Mouse (Mus musculus): Measurements from ENCODE around the gene Zc3h10. TPM values are rescaled to one million over a fixed set of nuclear protein-coding genes. Genes with fewer than 3 reads are reported as not detected.

Zc3h10 gene
- polyA plus RNA-seq, 1 experiment from 2014 or later = 8.0 TPM

DNA sequence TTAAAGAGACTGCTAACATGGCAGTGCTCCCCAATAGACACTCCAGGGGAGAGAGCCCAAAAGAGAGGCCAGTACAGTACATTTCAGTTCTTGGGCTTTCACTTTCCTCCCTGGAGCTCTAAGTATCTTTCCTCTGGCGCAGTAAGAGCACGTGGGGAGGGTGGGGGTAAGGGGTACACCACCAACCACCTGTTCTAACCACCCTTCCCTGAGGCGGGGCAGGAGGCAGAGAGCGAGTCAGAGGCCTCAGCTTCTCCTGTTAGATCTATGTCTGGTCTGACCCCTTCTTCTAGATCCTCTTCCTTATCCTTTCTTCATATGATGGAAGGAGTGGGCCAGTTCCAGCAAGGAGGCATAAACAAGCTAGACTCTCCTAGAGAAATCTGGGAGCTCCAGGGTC is 39.5 kb upstream of the Zc3h10 start:
- Histone ChIP-seq H3K27me3 (ENCODE audit: control insufficient read depth, insufficient read depth, low read length) (peaks cover 30% of the 10 kb centered on the region), H3K27ac (ENCODE audit: low read depth, low read length) (peak overlapping the region; percentile 58)

DNA sequence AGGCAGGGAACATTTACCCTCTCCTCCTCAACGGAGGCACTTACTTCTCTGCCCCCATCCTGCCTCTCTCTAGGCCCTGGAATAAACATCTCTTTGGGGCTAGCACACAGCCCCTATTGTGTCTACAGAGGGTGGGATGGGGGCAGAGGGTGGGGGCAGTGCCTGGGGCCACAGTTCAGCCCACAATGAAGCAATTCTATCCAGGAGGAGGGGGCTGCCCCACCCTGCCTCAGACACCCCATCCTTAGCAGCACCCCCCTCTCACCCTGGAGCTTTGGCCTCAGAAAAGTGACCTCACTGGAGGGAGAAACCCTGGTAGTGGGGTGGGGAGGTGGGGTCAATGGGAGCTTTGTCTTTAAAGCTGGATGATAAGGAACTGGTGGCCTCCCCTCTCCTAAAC is 39.0 kb upstream of the Zc3h10 start:
- Histone ChIP-seq H3K36me3 (ENCODE audit: control insufficient read depth, insufficient read depth, low read length) (no peaks in the 10 kb centered on the region), H3K27ac (ENCODE audit: low read depth, low read length) (0 out of 2 replicates have a peak overlapping the region, but pooled peaks have one; percentile 0), H3K4me3 (ENCODE audit: low read depth, low read length) (no peak overlapping the region), H3K9me3 (replicated peaks; ENCODE audit: control insufficient read depth, low read length) (no peaks in the 10 kb centered on the region), H3K4me2 (no peak overlapping the region), H3K27me3 (ENCODE audit: control insufficient read depth, insufficient read depth, low read length) (peaks cover 30% of the 10 kb centered on the region), H3K4me1 (ENCODE audit: control insufficient read depth, insufficient read depth, low read length) (peaks cover 17% of the 10 kb centered on the region), H3K9ac (ENCODE audit: low read depth, low read length) (no peak overlapping the region)
- 6% methylated on average over 1 of the region's 1 CpGs for WGBS (ENCODE audit: insufficient replicate concordance)
- ATAC-seq (replicated peaks; ENCODE audit: insufficient number of reproducible peaks, low FRiP score, low TSS enrichment) = no peak

More for the DNA sequence above, 39.5 kb upstream of the Zc3h10 start:
- 47% methylated on average over 4 of the region's 4 CpGs for WGBS (ENCODE audit: insufficient replicate concordance)
- H3K9ac ChIP-seq (ENCODE audit: low read depth, low read length) = no peak overlapping the region
- H3K36me3 ChIP-seq (ENCODE audit: control insufficient read depth, insufficient read depth, low read length) = no peaks in the 10 kb centered on the region
- ATAC-seq (replicated peaks; ENCODE audit: insufficient number of reproducible peaks, low FRiP score, low TSS enrichment) = no peak
- peaks cover 17% of the 10 kb centered on the region for H3K4me1 ChIP-seq (ENCODE audit: control insufficient read depth, insufficient read depth, low read length)
- H3K4me3 ChIP-seq (ENCODE audit: low read depth, low read length) = no peak overlapping the region
- no peaks in the 10 kb centered on the region for H3K9me3 ChIP-seq (replicated peaks; ENCODE audit: control insufficient read depth, low read length)
- peak overlapping the region; percentile 41; the same call in 1 of the 2 replicates for H3K4me2 ChIP-seq

- ATAC-seq (replicated peaks; ENCODE audit: insufficient number of reproducible peaks, low FRiP score, low TSS enrichment) = no peak
- WGBS (ENCODE audit: insufficient replicate concordance) = 16% methylated on average over 4 of the region's 4 CpGs
- H3K4me1 ChIP-seq (ENCODE audit: control insufficient read depth, insufficient read depth, low read length) = peaks cover 17% of the 10 kb centered on the region
- no peak overlapping the region for H3K27ac ChIP-seq (ENCODE audit: low read depth, low read length)
- H3K27me3 ChIP-seq (ENCODE audit: control insufficient read depth, insufficient read depth, low read length) = peaks cover 30% of the 10 kb centered on the region
- H3K4me2 ChIP-seq = peak overlapping the region; percentile 60
- H3K9ac ChIP-seq (ENCODE audit: low read depth, low read length) = no peak overlapping the region
- no peaks in the 10 kb centered on the region for H3K9me3 ChIP-seq (replicated peaks; ENCODE audit: control insufficient read depth, low read length)
- no peak overlapping the region for H3K4me3 ChIP-seq (ENCODE audit: low read depth, low read length)
- no peaks in the 10 kb centered on the region for H3K36me3 ChIP-seq (ENCODE audit: control insufficient read depth, insufficient read depth, low read length)
Measured at GRCm38 (mm10) chr10:128584386-128584785, 36.8 kb upstream of the Zc3h10 start.

DNA sequence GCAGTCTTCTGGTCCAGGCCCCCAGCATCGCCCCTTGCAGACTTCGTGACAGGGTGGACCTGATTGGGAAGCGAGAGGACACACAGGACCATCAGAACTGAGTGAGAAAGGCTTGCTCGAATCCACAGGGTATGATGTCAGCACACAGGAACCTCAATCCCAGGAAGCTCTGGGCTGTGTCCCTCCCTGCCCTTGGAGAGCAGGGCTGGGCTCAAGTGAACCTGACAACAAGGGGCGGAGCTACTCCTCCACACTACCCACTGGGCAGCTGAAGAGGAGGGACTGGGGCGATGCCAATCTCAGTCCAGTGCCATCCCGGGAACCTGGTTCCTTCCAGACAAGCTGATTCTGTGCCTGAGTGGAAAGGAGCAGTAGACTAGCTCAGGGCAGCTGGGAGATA is 36.1 kb upstream of the Zc3h10 start:
- H3K27ac ChIP-seq (ENCODE audit: low read depth, low read length) = no peak overlapping the region

GRCm38 (mm10) chr10:128579731-128580130 is 32.2 kb upstream of the Zc3h10 start:
- Histone ChIP-seq H3K27me3 (ENCODE audit: control insufficient read depth, insufficient read depth, low read length) (peaks cover 2% of the 10 kb centered on the region; the same call in 1 of the 2 replicates), H3K36me3 (ENCODE audit: control insufficient read depth, insufficient read depth, low read length) (no peaks in the 10 kb centered on the region), H3K4me3 (ENCODE audit: low read depth, low read length) (no peak overlapping the region), H3K9me3 (replicated peaks; ENCODE audit: control insufficient read depth, low read length) (no peaks in the 10 kb centered on the region), H3K4me2 (no peak overlapping the region), H3K27ac (ENCODE audit: low read depth, low read length) (no peak overlapping the region), H3K9ac (ENCODE audit: low read depth, low read length) (no peak overlapping the region), H3K4me1 (ENCODE audit: control insufficient read depth, insufficient read depth, low read length) (peaks cover 10% of the 10 kb centered on the region)
- WGBS (ENCODE audit: insufficient replicate concordance) = 87% methylated on average over 4 of the region's 4 CpGs
- no peak for ATAC-seq (replicated peaks; ENCODE audit: insufficient number of reproducible peaks, low FRiP score, low TSS enrichment)

More for the DNA sequence above, 36.1 kb upstream of the Zc3h10 start:
- Histone ChIP-seq H3K4me3 (ENCODE audit: low read depth, low read length) (peak overlapping the region; percentile 27; the same call in 1 of the 2 replicates), H3K36me3 (ENCODE audit: control insufficient read depth, insufficient read depth, low read length) (no peaks in the 10 kb centered on the region), H3K4me2 (peak overlapping the region; percentile 60), H3K9me3 (replicated peaks; ENCODE audit: control insufficient read depth, low read length) (no peaks in the 10 kb centered on the region), H3K9ac (ENCODE audit: low read depth, low read length) (peak overlapping the region; percentile 52), H3K27me3 (ENCODE audit: control insufficient read depth, insufficient read depth, low read length) (peaks cover 22% of the 10 kb centered on the region), H3K4me1 (ENCODE audit: control insufficient read depth, insufficient read depth, low read length) (peaks cover 17% of the 10 kb centered on the region)
- 13% methylated on average over 7 of the region's 7 CpGs for WGBS (ENCODE audit: insufficient replicate concordance)
- peak; percentile 78 for ATAC-seq (replicated peaks; ENCODE audit: insufficient number of reproducible peaks, low FRiP score, low TSS enrichment)

DNA sequence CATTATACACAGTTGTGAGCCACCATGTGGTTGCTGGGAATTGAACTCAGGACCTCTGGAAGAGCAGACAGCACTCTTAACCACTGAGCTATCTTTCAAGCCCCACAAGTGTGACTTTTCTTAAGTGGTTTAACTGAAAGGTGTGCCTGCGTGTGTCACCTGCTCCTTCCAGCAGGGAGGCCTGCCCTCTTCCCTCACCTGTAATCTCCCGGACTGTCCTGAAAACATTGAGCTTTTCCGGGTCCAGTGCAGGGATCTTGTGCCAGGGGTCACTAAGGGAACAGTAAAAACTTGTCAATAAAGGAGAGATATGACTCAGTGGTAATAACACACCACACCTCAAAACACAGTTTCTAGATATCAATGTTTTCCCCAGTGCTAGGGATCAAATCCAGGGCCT is 31.7 kb upstream of the Zc3h10 start:
- peaks cover 10% of the 10 kb centered on the region for H3K4me1 ChIP-seq (ENCODE audit: control insufficient read depth, insufficient read depth, low read length)
- H3K27ac ChIP-seq (ENCODE audit: low read depth, low read length) = no peak overlapping the region
- no peaks in the 10 kb centered on the region for H3K36me3 ChIP-seq (ENCODE audit: control insufficient read depth, insufficient read depth, low read length)
- 69% methylated on average over 3 of the region's 3 CpGs for WGBS (ENCODE audit: insufficient replicate concordance)
- H3K27me3 ChIP-seq (ENCODE audit: control insufficient read depth, insufficient read depth, low read length) = no peaks in the 10 kb centered on the region; the same call in 1 of the 2 replicates
- no peak overlapping the region for H3K4me3 ChIP-seq (ENCODE audit: low read depth, low read length)
- no peak overlapping the region for H3K9ac ChIP-seq (ENCODE audit: low read depth, low read length)
- no peak overlapping the region for H3K4me2 ChIP-seq
- no peak for ATAC-seq (replicated peaks; ENCODE audit: insufficient number of reproducible peaks, low FRiP score, low TSS enrichment)
- H3K9me3 ChIP-seq (replicated peaks; ENCODE audit: control insufficient read depth, low read length) = no peaks in the 10 kb centered on the region

- Histone ChIP-seq H3K27me3 (ENCODE audit: control insufficient read depth, insufficient read depth, low read length) (no peaks in the 10 kb centered on the region), H3K4me3 (ENCODE audit: low read depth, low read length) (no peak overlapping the region), H3K9ac (ENCODE audit: low read depth, low read length) (no peak overlapping the region), H3K4me1 (ENCODE audit: control insufficient read depth, insufficient read depth, low read length) (peaks cover 2% of the 10 kb centered on the region; the same call in 1 of the 2 replicates), H3K4me2 (no peak overlapping the region), H3K27ac (ENCODE audit: low read depth, low read length) (no peak overlapping the region), H3K36me3 (ENCODE audit: control insufficient read depth, insufficient read depth, low read length) (no peaks in the 10 kb centered on the region), H3K9me3 (replicated peaks; ENCODE audit: control insufficient read depth, low read length) (no peaks in the 10 kb centered on the region)
- WGBS (ENCODE audit: insufficient replicate concordance) = 63% methylated on average over 11 of the region's 11 CpGs
- no peak for ATAC-seq (replicated peaks; ENCODE audit: insufficient number of reproducible peaks, low FRiP score, low TSS enrichment)
Measured at GRCm38 (mm10) chr10:128578330-128578729, 30.8 kb upstream of the Zc3h10 start.

GRCm38 (mm10) chr10:128575063-128575462 is 27.5 kb upstream of the Zc3h10 start:
- Histone ChIP-seq H3K9me3 (replicated peaks; ENCODE audit: control insufficient read depth, low read length) (no peaks in the 10 kb centered on the region), H3K27me3 (ENCODE audit: control insufficient read depth, insufficient read depth, low read length) (0 out of 2 replicates have a peak, but pooled peaks cover 2% of the 10 kb centered on the region), H3K27ac (ENCODE audit: low read depth, low read length) (no peak overlapping the region), H3K36me3 (ENCODE audit: control insufficient read depth, insufficient read depth, low read length) (no peaks in the 10 kb centered on the region; the same call in 1 of the 2 replicates), H3K4me1 (ENCODE audit: control insufficient read depth, insufficient read depth, low read length) (no peaks in the 10 kb centered on the region), H3K9ac (ENCODE audit: low read depth, low read length) (no peak overlapping the region), H3K4me2 (no peak overlapping the region), H3K4me3 (ENCODE audit: low read depth, low read length) (no peak overlapping the region)
- 88% methylated on average over 2 of the region's 2 CpGs for whole genome bisulfite sequencing (ENCODE audit: insufficient replicate concordance)
- ATAC-seq (replicated peaks; ENCODE audit: insufficient number of reproducible peaks, low FRiP score, low TSS enrichment) = no peak
